Mouse (Mus musculus) ES-Bruce4 (cell line): ENCODE measurements around the gene B230217C12Rik. TPM values are rescaled to one million over a fixed set of nuclear protein-coding genes. Genes with fewer than 3 reads are reported as not detected.
"Not testable (repeated sequence)": the region's sequence is repeated elsewhere in the genome, so short reads cannot be mapped to it uniquely, and the experiment has no call there.

Experiments
- H3K27ac ChIP-seq: 2 replicates; pipeline ENCODE4 v1.5.1; 2012; ENCODE audit warnings: low read length, inconsistent platforms; ENCODE audit not compliant: insufficient read depth
- H3K27me3 ChIP-seq: 2 replicates; pipeline ENCODE4 v1.6.1; 2012; ENCODE audit warnings: mild to moderate bottlenecking, low read length, inconsistent platforms; ENCODE audit not compliant: control insufficient read depth, poor library complexity, insufficient read depth, severe bottlenecking
- H3K36me3 ChIP-seq: 2 replicates; pipeline ENCODE4 v1.6.1; 2012; ENCODE audit warnings: inconsistent platforms, mild to moderate bottlenecking, low read length, moderate library complexity; ENCODE audit not compliant: control insufficient read depth, poor library complexity, insufficient read depth, severe bottlenecking
- H3K4me1 ChIP-seq: one replicate; pipeline ENCODE4 v1.8.1; 2011; ENCODE audit warnings: low read length; ENCODE audit not compliant: control insufficient read depth, insufficient read depth
- H3K4me3 ChIP-seq: 2 replicates; pipeline ENCODE4 v1.5.1; 2011; ENCODE audit warnings: low read depth, mild to moderate bottlenecking, low read length
- H3K9ac ChIP-seq: 2 replicates; pipeline ENCODE4 v1.6.1; 2012; ENCODE audit warnings: low read depth, mild to moderate bottlenecking, inconsistent platforms; ENCODE audit not compliant: poor library complexity, severe bottlenecking
- H3K9me3 ChIP-seq: replicated peaks from 2 replicates; pipeline ENCODE4 v1.6.1; 2012; ENCODE audit warnings: mild to moderate bottlenecking, low read length, inconsistent platforms; ENCODE audit not compliant: control insufficient read depth, poor library complexity, insufficient read depth, severe bottlenecking
- CTCF ChIP-seq: IDR thresholded peaks from one replicate; pipeline ENCODE4 v1.8.1; 2011; ENCODE audit warnings: low read depth, low read length
- EP300 ChIP-seq: IDR thresholded peaks from 2 replicates; pipeline ENCODE4 v1.6.1; 2011; ENCODE audit warnings: low read depth, low read length; ENCODE audit not compliant: insufficient read depth
- POLR2A ChIP-seq: IDR thresholded peaks from one replicate; pipeline ENCODE4 v1.8.1; 2011; ENCODE audit warnings: low read length; ENCODE audit not compliant: insufficient read depth
- polyA plus RNA-seq: library from polyadenylated mRNA; stranded (reverse); fragments of >200 nt; gene quantifications from 2 replicates; pipeline ENCODE4 v1.2.4, GENCODE M21; 2011; ENCODE audit warnings: low read depth; ENCODE audit not compliant: missing spikeins, insufficient read depth, insufficient read length

The B230217C12Rik gene
- polyA plus RNA-seq, 1 experiment: 2.8 TPM

DNA sequence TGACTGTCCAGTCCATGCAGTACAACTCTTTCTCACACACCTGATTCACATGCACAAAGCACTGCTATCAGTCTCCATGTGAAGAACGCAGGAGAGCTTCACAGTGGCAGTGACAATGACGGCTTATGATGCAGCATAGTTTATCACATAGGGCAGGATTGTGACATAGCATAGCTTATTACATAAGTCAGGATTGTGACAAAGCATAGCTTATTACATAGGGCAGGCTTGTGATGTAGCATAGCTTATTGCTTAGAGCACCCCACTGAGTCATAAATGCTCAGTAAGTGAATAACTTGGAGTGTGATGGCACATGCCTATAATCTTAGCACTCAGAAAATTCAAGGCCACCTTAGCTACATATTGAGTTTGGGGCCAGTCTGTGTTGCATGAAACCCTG, 14.9 kb downstream of the B230217C12Rik start:
- Histone ChIP-seq H3K9me3 (no peaks in the 10 kb centered on the region), H3K36me3 (no peaks in the 10 kb centered on the region), H3K9ac (no peak overlapping the region), H3K4me3 (no peak overlapping the region), H3K4me1 (no peaks in the 10 kb centered on the region), H3K27me3 (no peaks in the 10 kb centered on the region), H3K27ac (no peak overlapping the region)
- TF ChIP-seq CTCF (no peak), EP300 (no peak), POLR2A (no peak)

DNA sequence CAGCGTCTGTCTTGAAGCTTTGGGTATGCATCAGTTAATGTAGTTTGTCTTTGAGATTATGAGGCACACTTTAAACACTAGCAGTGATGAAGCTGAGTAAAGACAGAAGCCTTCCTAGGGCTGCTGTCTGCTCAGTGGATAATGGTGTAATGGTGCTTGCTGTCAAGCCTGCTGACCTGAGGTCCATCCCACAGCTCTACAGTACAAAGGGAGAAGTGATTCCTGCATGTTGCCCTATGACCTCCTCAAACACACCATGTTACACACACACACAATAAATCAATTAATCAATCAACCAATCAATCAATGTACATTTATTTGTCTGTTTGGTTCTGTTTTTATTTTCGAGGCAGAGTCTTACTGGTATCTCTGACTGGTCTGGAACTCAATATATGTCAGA, 21.6 kb downstream of the B230217C12Rik start:
- H3K9me3 ChIP-seq: no peaks in the 10 kb centered on the region
- no peaks in the 10 kb centered on the region for H3K36me3 ChIP-seq
- no peak overlapping the region for H3K9ac ChIP-seq
- H3K4me1 ChIP-seq: no peaks in the 10 kb centered on the region
- TF ChIP-seq CTCF (no peak), POLR2A (no peak), EP300 (no peak)
- no peaks in the 10 kb centered on the region for H3K27me3 ChIP-seq
- H3K27ac ChIP-seq: no peak overlapping the region
- no peak overlapping the region for H3K4me3 ChIP-seq

DNA sequence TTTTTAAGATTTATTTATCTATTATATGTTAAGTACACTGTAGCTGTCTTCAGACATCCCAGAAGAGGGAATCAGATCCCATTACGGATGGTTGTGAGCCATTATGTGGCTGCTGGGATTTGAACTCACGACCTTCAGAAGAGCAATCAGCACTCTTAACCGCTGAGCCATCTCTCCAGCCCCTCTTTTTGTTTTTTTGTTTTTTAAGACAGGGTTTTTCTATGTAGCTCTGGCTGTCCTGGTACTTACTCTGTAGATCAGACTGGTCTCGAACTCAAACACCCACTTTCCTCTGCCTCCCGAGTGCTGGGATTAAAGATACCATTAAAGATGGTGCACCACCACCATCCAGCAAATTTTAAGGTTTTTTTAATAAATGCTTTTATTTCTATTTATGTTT, 24.8 kb downstream of the B230217C12Rik start:
- TF ChIP-seq EP300: no peak
- no peak for TF ChIP-seq CTCF
- TF ChIP-seq POLR2A: no peak
- no peak overlapping the region for H3K9ac ChIP-seq
- H3K36me3 ChIP-seq: no peaks in the 10 kb centered on the region
- no peak overlapping the region for H3K4me3 ChIP-seq
- no peak overlapping the region for H3K27ac ChIP-seq
- no peaks in the 10 kb centered on the region for H3K9me3 ChIP-seq
- no peaks in the 10 kb centered on the region for H3K27me3 ChIP-seq
- no peaks in the 10 kb centered on the region for H3K4me1 ChIP-seq

DNA sequence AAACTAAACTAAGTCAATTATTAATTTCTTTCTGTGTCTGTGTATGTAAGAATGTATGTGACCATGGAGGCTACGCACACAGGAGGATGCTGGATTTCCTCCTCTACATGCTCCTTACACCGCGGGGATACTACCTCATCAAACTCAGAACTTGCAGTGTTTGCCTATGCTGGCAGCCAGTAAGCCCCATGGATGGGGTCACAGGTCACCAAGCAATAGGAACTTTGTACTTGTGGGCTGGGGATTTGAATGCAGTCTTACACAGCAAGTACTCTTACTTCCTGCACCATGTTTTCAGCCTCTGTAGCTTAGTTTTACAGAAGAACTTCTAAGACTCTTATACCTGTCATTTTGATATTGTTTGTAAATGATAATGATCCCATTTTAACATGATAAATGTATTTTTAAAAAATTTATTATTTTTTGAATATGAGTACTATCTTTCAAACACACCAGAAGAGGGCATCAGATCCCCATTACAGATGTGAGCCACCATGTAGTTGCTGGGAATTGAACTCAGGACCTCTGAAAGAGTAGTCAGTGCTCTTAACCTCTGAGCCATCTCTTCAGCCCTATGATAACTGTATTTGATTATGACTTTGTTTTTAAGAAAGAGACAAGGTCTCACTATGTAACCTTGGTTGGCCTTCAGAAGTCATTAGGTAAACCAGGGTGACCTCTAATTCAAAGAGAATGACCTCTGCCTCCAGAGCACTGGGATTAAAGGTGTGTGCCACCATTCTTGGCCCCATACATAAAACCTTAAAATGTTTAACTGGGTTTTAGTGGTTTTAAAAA, 25.7 kb downstream of the B230217C12Rik start:
- no peaks in the 10 kb centered on the region for H3K4me1 ChIP-seq
- TF ChIP-seq EP300 (no peak), POLR2A (no peak), CTCF (no peak)
- H3K27me3 ChIP-seq: no peaks in the 10 kb centered on the region
- no peaks in the 10 kb centered on the region for H3K9me3 ChIP-seq
- no peak overlapping the region for H3K27ac ChIP-seq
- H3K9ac ChIP-seq: no peak overlapping the region
- no peak overlapping the region for H3K4me3 ChIP-seq
- no peaks in the 10 kb centered on the region for H3K36me3 ChIP-seq

DNA sequence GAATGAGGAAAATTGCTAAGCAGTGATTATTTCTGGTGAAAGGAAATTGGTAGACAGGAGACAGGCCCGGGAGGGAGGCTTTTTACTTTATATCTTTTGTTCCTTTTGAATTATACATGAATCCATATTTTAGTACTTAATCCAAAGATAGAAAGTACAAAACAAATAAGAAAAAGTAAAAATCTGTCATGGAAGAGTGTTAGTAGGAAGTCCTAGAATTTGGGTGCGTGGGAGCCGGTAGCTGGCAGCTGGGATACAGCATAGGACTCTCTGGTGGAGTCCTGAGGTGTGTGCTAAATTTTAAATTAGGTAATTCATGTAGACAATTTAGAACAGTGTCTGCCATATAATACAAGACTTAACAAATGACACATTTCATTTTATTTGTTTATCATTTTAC, 27.0 kb downstream of the B230217C12Rik start:
- Histone ChIP-seq H3K36me3 (no peaks in the 10 kb centered on the region), H3K27ac (no peak overlapping the region), H3K4me1 (no peaks in the 10 kb centered on the region), H3K9me3 (no peaks in the 10 kb centered on the region), H3K9ac (no peak overlapping the region), H3K27me3 (no peaks in the 10 kb centered on the region), H3K4me3 (no peak overlapping the region)
- TF ChIP-seq CTCF: no peak
- no peak for TF ChIP-seq EP300
- no peak for TF ChIP-seq POLR2A

DNA sequence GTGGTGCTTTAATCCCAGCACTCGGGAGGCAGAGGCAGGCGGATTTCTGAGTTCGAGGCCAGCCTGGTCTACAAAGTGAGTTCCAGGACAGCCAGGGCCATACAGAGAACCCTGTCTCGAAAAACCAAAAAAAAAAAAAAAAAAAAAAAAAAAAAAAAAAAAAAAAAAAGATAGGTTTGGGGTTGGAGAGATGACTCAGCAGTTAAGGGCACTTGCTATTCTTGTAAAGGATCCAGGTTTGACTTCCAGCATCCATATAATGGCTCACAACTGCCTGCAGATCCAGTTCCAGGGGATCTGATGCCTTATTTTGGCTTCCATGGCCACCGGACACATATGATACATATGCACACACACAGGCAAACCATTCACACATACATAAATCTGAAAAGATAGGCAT, 31.8 kb downstream of the B230217C12Rik start:
- H3K9me3 ChIP-seq, H3K4me1 ChIP-seq, H3K36me3 ChIP-seq, H3K27ac ChIP-seq, H3K9ac ChIP-seq, H3K4me3 ChIP-seq, H3K27me3 ChIP-seq: not testable (repeated sequence)
